9 mouse cellular contexts compared by ENCODE assay signal in genomic region chr10:98916781-98917340, GRCm38 (mm10). TPM values are rescaled to one million over a fixed set of nuclear protein-coding genes. Genes with fewer than 3 reads are reported as not detected.
A peak's percentile ranks its signal among the peaks of the same experiment; 100 is the strongest.
DNase-seq lines count a peak whose midpoint lies in the region; ATAC-seq and TF ChIP-seq lines count a peak whose summit lies in the region.
"Had no signal": no experiment of that assay in that cellular context is flagged by ENCODE, and none has a peak within 500 bp of the region (broad histone marks: within the 10 kb centered on the region; RNA-seq: fewer than 3 reads in every experiment).

No protein-coding gene starts in this region.

- intact Hi-C loops in heart, adult 2 months (cut with DNase I): loop anchor here (5.0 to 10.0 kb wide), 3 partner anchors 40 to 422 kb away; no protein-coding TSS in a partner anchor
- intact Hi-C loops in left cerebral cortex, postnatal 14 days (cut with DNase I): loop anchor here (5.0 to 10.0 kb wide), 4 partner anchors 80 to 302 kb away; no protein-coding TSS in a partner anchor

- peak overlapping the region; percentile 93 for H3K4me2 ChIP-seq in heart, embryonic 16.5 days (ENCODE audit: low read depth, low read length)
- peak overlapping the region; percentile 68 for H3K4me2 ChIP-seq in hindbrain, embryonic 15.5 days
- H3K4me2 ChIP-seq in midbrain, embryonic 13.5 days (replicated peaks): peak overlapping the region; percentile 78

- peaks cover 5% of the 10 kb centered on the region; the same call in 1 of the 2 replicates for H3K79me2 ChIP-seq in heart, adult 2 months (replicated peaks; ENCODE audit: control insufficient read depth, insufficient read depth, low read length)

- DNase-seq in heart, adult 2 months: no peak
- DNase-seq in brain, adult 2 months (ENCODE audit: low read depth, low spot score): peak; percentile 57
- DNase-seq in urinary bladder, postnatal 36 days (ENCODE audit: low spot score in 2 of 2): no peak
- no peak for DNase-seq in ovary, postnatal 10 days (ENCODE audit: low spot score)
- no peak for DNase-seq in left cerebral cortex, postnatal 14 days (ENCODE audit: low spot score in 2 of 2)

- WGBS in heart, embryonic 16.5 days: 68% methylated on average over 10 of the region's 10 CpGs
- 66% methylated on average over 10 of the region's 10 CpGs for WGBS in heart, adult 2 months
- 66% methylated on average over 10 of the region's 10 CpGs for WGBS in hindbrain, embryonic 15.5 days
- WGBS in midbrain, embryonic 13.5 days: 74% methylated on average over 10 of the region's 10 CpGs

- peaks cover 17% of the 10 kb centered on the region for H3K4me1 ChIP-seq in heart, embryonic 16.5 days (ENCODE audit: control insufficient read depth, insufficient read depth, low read length)
- peaks cover 1% of the 10 kb centered on the region; the same call in 1 of the 2 replicates for H3K4me1 ChIP-seq in heart, adult 2 months (ENCODE audit: control insufficient read depth, insufficient read depth, low read length)
- peaks cover 17% of the 10 kb centered on the region for H3K4me1 ChIP-seq in hindbrain, embryonic 15.5 days (replicated peaks)
- peaks cover 21% of the 10 kb centered on the region for H3K4me1 ChIP-seq in midbrain, embryonic 13.5 days (replicated peaks)

- H3K27me3 ChIP-seq in heart, embryonic 16.5 days (ENCODE audit: control insufficient read depth, insufficient read depth, low read length): no peaks in the 10 kb centered on the region
- H3K27me3 ChIP-seq in heart, adult 2 months (ENCODE audit: control insufficient read depth, insufficient read depth, low read length): no peaks in the 10 kb centered on the region
- H3K27me3 ChIP-seq in hindbrain, embryonic 15.5 days: no peaks in the 10 kb centered on the region
- peaks cover 3% of the 10 kb centered on the region; the same call in 1 of the 2 replicates for H3K27me3 ChIP-seq in midbrain, embryonic 13.5 days

- H3K4me3 ChIP-seq in heart, embryonic 16.5 days (ENCODE audit: low read length): peak overlapping the region; percentile 97
- H3K4me3 ChIP-seq in heart, adult 2 months: no peak overlapping the region; the same call in 1 of the 2 replicates
- H3K4me3 ChIP-seq in hindbrain, embryonic 15.5 days: peak overlapping the region; percentile 92
- H3K4me3 ChIP-seq in midbrain, embryonic 13.5 days (replicated peaks): peak overlapping the region; percentile 92

- no peak for TF ChIP-seq EP300 in heart, adult 2 months (IDR thresholded peaks at IDR 0.05; ENCODE audit: insufficient read depth, low read depth, low read length)

- peak overlapping the region; percentile 99 for H3K9ac ChIP-seq in heart, embryonic 16.5 days (ENCODE audit: low read length)
- H3K9ac ChIP-seq in heart, adult 2 months (ENCODE audit: low read depth, low read length): no peak overlapping the region
- peak overlapping the region; percentile 87 for H3K9ac ChIP-seq in hindbrain, embryonic 15.5 days
- peak overlapping the region; percentile 94 for H3K9ac ChIP-seq in midbrain, embryonic 13.5 days (replicated peaks)

- H3K36me3 ChIP-seq in heart, embryonic 16.5 days (ENCODE audit: control insufficient read depth, insufficient read depth): no peaks in the 10 kb centered on the region
- H3K36me3 ChIP-seq in heart, adult 2 months (ENCODE audit: control insufficient read depth, insufficient read depth, low read length): peaks cover 3% of the 10 kb centered on the region; the same call in 1 of the 2 replicates
- no peaks in the 10 kb centered on the region for H3K36me3 ChIP-seq in hindbrain, embryonic 15.5 days
- no peaks in the 10 kb centered on the region for H3K36me3 ChIP-seq in midbrain, embryonic 13.5 days

- TF ChIP-seq CTCF in heart, adult 2 months (IDR thresholded peaks at IDR 0.05): no peak

- no peaks in the 10 kb centered on the region for H3K9me3 ChIP-seq in heart, embryonic 16.5 days (replicated peaks; ENCODE audit: control insufficient read depth, low read length)
- H3K9me3 ChIP-seq in hindbrain, embryonic 15.5 days: no peaks in the 10 kb centered on the region
- no peaks in the 10 kb centered on the region for H3K9me3 ChIP-seq in midbrain, embryonic 13.5 days

- no peak overlapping the region for H3K27ac ChIP-seq in heart, embryonic 16.5 days (ENCODE audit: low read length)
- H3K27ac ChIP-seq in heart, adult 2 months: no peak overlapping the region
- H3K27ac ChIP-seq in hindbrain, embryonic 15.5 days (replicated peaks): peak overlapping the region; percentile 99
- no peak overlapping the region for H3K27ac ChIP-seq in midbrain, embryonic 13.5 days

- ATAC-seq in heart, embryonic 16.5 days (replicated peaks; ENCODE audit: extremely low read depth, insufficient read depth, low FRiP score): no peak
- no peak for ATAC-seq in hindbrain, embryonic 15.5 days (ENCODE audit: low FRiP score, low read depth)
- ATAC-seq in midbrain, embryonic 13.5 days: no peak
- ATAC-seq: Patski had no signal

- TF ChIP-seq POLR2A in heart, adult 2 months (IDR thresholded peaks at IDR 0.05; ENCODE audit: insufficient read depth, low read depth, low read length): no peak

RNA-seq across cellular contexts. Expression of gene Atp2b1, which starts 2.7 kb away (rescaled TPM):
- polyA plus RNA-seq in heart, embryonic 16.5 days (2015; fragmentation: Nextera tagmentation; extraction: Ambion mirVana): 88.5 and 93.9 TPM in 2 replicates
- 10 to 100 TPM; 64.6 to 74.4 TPM for total RNA-seq in heart, adult 2 months (2021)
- polyA plus RNA-seq in heart, adult 2 months (2012; rRNA removed): 15.1 and 28.2 TPM in 2 replicates
- 301 and 305 TPM in 2 replicates for polyA plus RNA-seq in hindbrain, embryonic 15.5 days (2015; fragmentation: Nextera tagmentation; extraction: Ambion mirVana)
- polyA plus RNA-seq in midbrain, embryonic 13.5 days (2015; fragmentation: Nextera tagmentation; extraction: Ambion mirVana): 160 and 175 TPM in 2 replicates
- total RNA-seq in left cerebral cortex, postnatal 14 days (2021): 100 to 1,000 TPM; 686 to 734 TPM
